Mouse (Mus musculus) common myeloid progenitor, adult 5-6 weeks (primary cell): ENCODE data around the gene Il6ra. TPM values are rescaled to one million over a fixed set of nuclear protein-coding genes. Genes with fewer than 3 reads are reported as not detected.
"Not testable (repeated sequence)": the region's sequence is repeated elsewhere in the genome, so short reads cannot be mapped to it uniquely, and the experiment has no call there.

Experiments
- ATAC-seq: replicated peaks from 2 replicates; pipeline ENCODE4 v1.8.0; 2016; ENCODE audit warnings: low read depth, mild to moderate bottlenecking, moderate TSS enrichment, inconsistent platforms; ENCODE audit not compliant: poor library complexity, severe bottlenecking
- total RNA-seq: library from RNA; stranded (forward); fragments of 200-1000, 187-1606 nt; gene quantifications from 2 replicates; pipeline ENCODE4 v1.2.3, GENCODE M21; 2017

The Il6ra gene
- total RNA-seq, 1 experiment from 2014 or later: 11.6 TPM

DNA sequence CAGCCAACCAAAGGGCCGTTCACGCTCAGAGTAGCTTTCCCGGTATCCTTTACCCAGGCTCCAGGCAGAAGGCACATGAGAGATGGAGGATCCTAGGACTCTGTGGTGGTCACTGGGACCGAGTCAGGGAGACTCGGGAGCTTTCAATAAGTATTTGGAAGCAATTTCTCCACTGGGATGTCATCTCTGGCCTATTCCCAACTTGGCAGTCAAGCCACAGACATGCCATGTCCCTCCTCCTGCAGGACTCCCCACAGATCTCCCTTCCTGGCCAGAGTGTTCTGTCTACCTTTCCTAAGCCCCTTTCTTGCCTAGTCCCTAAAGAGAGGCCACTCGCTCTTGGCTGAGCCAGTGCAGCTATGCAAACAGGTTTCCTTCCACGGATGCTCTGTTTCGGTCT, 35.9 kb downstream of the Il6ra start:
- no peak for ATAC-seq

DNA sequence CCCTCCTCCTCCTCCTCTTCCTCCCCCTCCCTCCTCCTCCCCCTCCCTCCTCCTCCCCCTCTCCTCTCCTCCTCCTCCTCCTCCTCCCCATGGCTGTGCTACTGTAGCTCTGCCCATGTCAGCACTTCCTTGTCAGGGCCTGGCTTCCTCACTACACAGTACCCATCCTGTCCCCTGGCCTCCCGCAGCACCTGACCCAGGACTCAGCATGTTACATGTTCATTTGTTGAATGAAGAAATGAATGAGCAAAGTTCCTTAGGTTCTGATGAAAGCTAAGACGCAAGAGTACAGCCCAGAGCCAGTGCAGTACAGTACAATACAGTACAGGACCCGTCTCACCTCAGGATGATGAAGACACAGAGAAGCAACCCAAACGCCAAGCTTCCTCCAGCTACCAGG, 36.5 kb downstream of the Il6ra start:
- ATAC-seq: no peak

DNA sequence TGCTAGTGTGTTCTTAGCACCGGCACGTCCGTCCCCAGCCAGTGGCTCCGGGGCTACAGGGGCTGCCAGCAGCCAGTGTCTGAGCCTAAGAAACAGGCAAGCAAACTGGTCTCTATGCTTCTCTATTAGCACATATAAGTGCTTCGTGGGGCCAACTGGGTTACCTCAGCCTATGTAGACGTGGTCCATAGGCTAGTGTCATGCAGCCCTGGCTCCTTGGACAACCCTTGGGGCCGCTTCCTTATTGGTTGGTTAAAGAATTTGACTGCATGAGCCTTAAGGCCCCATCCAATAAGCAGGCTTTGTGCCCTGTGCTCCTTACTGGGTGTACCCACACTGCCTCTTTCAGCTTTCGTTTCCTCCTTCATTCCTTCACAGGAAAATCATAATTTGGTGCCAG, 37.2 kb downstream of the Il6ra start:
- no peak for ATAC-seq

GRCm38 (mm10) chr3:89875021-89875420, 38.0 kb downstream of the Il6ra start:
- ATAC-seq: no peak

DNA sequence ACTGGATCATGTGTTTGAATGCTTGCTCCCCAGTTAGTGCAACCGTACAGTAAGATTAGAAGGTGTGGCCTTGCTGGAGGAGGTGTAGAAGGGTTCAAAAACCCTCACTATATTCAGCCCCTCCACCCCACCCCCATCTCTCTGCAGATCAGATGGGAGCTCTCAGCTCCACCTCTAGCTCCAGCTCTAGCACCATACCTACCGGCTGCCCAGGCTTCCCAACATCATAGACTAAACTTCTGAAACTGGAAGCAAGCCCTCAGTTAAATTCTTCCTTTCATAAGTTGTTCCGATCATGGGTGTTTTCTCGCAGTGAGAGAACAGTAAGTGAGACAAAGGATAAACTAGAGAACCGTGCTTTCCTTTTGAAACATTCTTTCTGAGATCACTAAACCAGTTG, 38.9 kb downstream of the Il6ra start:
- no peak for ATAC-seq

GRCm38 (mm10) chr3:89872684-89873083, 40.3 kb downstream of the Il6ra start:
- no peak for ATAC-seq

- ATAC-seq: peak; percentile 82
These were observed 40.8 kb downstream of the Il6ra start for GRCm38 (mm10) chr3:89872209-89872608.

- no peak for ATAC-seq
These were observed 41.6 kb downstream of the Il6ra start for GRCm38 (mm10) chr3:89871339-89871914.

DNA sequence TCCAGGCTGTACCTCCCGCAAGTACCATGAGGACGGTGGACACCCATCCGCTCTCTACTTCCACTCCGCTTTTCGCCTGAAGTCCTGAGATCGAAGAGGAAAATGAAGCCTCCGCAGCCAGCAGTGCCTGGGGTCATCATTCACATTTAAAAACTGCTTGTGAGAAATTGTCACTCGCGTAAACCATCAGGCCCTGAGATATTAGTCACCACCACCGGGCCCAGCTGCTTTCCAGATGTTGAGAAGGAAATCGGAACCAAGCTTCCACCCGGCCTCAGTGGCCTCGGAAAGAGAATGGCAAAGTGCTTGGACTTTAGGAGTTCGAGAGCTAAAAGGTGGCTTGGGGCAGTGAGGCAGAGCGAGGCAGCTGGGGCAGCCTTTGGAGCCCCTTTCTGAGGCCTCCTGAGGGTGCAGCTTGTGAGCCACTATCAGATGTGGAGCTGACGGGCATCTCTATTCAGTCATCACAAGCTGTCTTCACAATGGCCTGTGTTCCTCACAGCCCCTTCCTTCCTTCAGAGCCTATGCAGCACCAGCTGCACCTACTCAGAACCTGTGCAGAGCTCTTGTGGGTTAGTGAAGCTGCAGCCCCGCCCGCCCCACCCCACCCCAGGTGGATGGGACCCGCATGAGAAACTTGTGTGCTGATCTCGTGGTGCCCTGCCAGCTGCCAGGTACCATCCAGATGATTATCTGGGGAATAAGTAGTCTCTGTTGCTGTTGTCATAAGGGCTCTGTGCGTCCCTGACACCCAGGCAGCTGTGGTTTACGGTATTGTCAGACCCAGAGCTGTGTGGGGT, 42.3 kb downstream of the Il6ra start:
- no peak for ATAC-seq

DNA sequence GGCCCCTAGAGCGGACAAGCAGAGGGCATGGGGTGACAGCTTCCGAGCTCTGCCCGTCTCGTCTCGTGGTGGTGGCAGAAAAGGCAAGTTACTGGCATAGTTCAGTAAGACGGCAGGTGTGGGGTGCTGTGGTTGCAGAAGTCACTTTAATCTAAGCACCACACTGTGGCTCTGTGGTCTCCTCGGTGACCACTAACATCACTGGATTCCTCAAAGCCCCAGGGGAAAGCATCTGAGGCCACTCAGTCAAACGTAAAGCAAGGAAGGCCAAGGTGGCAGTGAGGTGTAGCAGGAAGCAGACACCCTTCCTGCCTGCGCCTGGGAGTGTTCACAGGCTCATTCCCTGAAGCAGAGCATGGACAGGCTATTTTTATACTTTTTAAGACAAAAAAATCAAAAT, 43.4 kb downstream of the Il6ra start:
- ATAC-seq: peak; percentile 71

- ATAC-seq: no peak
These were observed 44.0 kb downstream of the Il6ra start for GRCm38 (mm10) chr3:89868956-89869355.

DNA sequence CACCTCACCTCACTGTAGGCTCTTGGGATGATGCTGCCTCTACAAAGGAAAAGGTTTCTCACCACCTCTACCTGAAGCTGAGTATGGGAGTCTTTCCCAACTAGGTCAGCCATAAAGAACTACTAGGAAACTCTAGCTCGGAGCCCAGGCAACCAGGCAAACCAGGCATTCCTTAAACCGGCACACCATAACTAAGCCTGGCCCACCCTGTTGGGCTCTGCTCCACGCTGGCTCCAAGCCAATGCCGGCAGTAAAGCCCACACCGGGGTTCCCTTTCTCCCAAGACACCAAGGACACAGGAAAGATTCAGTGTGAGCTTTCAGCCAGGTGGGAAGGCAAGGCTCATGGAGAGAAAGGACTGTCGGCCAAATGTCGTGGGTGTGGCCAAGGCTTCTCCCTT, 44.6 kb downstream of the Il6ra start:
- ATAC-seq: no peak

- ATAC-seq: no peak
These were observed 45.3 kb downstream of the Il6ra start for GRCm38 (mm10) chr3:89867651-89868050.

GRCm38 (mm10) chr3:89865764-89866163, 47.2 kb downstream of the Il6ra start:
- ATAC-seq: no peak

GRCm38 (mm10) chr3:89865020-89865419, 48.0 kb downstream of the Il6ra start:
- no peak for ATAC-seq

DNA sequence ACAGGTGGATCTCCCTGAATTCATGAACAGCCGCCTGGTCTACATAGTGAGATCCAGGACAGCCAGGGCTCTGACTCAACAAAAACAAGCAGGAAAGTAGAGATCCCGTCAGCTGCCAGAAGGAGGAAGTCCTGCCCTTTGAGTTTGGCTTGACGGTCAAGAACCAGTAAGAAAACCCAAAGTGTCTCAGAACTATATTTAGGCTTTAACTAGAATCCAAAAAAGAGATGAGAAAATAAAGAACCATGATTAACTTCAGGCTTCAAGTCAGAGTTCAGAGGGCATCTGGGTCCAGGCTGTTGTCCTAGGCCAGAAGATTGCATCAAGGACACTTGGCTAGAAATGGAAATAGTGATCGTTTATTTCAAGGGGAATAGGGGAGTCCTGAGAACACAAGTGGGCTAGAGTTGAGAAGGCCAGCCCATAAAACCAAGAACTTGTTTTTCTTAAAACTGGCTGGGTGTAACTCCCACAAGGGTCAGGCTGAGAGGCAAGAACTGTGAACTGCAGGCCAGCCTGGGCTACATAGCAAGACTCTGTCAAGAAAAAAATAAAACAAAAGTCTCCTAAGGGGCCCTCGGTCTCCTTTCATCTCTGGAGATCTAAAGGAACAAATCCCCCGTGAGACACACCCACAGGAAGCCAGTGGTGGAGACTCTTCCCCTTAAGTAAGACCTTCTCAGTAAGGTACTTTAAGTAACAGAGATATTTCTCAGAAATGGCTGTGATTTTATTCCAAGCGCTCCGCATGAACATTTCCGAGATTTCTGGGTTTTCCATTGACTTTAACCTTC, 49.1 kb downstream of the Il6ra start:
- ATAC-seq: peak; percentile 58

- not testable (repeated sequence) for ATAC-seq
These were observed 49.7 kb downstream of the Il6ra start for GRCm38 (mm10) chr3:89863276-89863675.

- no peak for ATAC-seq
These were observed 50.7 kb downstream of the Il6ra start for GRCm38 (mm10) chr3:89862182-89862761.

- peak; percentile 91 for ATAC-seq
These were observed 51.9 kb downstream of the Il6ra start for GRCm38 (mm10) chr3:89861070-89861469.

DNA sequence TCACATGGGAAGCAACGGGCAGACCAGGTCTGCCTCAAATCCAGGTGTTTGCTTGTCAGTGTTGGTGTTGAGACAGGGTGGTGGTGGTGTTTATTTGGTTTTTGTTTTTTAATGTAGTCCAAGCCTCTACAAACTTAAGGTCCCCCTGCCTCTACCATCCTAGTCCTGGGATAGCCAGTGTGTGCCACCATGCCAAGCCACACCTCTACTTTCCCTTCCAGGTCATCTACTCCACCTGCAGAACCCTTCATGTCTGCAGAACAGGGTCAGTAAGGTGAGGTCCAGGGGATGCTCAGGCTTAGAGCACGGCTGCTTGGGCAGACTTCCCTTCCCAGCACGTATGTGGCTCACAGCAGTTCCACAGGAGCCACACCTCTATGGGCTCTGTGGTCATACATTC, 52.7 kb downstream of the Il6ra start:
- no peak for ATAC-seq

- ATAC-seq: no peak
These were observed 53.1 kb downstream of the Il6ra start for GRCm38 (mm10) chr3:89859936-89860335.
